24 mouse cellular contexts compared by ENCODE assay signal in the genomic region with DNA sequence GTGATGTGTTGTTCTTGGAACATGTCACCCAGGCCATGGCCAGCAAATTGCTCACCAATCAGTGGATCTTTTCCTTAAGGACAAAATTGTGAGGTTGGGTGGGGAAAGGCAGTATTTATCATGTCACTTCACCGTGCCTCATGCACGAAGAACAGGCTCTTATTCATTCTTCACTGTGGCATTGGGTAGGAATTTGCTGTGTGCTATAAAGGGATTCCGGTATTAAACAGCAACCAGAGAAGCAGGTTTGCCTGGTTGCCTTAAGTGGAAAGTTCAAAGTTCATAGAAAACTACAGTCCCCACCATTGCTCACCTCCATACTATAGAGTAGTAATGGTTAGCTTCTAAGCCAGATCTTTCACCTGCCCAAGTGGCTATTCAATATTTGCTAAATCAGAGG.
DNase-seq lines count a peak whose midpoint lies in the region; ATAC-seq lines count a peak whose summit lies in the region.
"Had no signal": no experiment of that assay in that cellular context is flagged by ENCODE, and none has a peak within 500 bp of the region (broad histone marks: within the 10 kb centered on the region; RNA-seq: fewer than 3 reads in every experiment).

No protein-coding gene starts in this region.

- H3K4me1 ChIP-seq in limb, embryonic 11.5 days (ENCODE audit: control insufficient read depth, insufficient read depth, low read length) = no peaks in the 10 kb centered on the region
- H3K4me1 ChIP-seq in limb, embryonic 10.5 days = peaks cover 3% of the 10 kb centered on the region; the same call in 1 of the 2 replicates
- H3K4me1 ChIP-seq in neural tube, embryonic 15.5 days = peaks cover 17% of the 10 kb centered on the region
- H3K4me1 ChIP-seq: embryonic facial prominence, embryonic 12.5 days had no signal

- no peak overlapping the region for H3K9ac ChIP-seq in limb, embryonic 11.5 days (ENCODE audit: low read length)
- no peak overlapping the region for H3K9ac ChIP-seq in neural tube, embryonic 15.5 days (replicated peaks)
- H3K9ac ChIP-seq: embryonic facial prominence, embryonic 12.5 days; forebrain, embryonic 13.5 days had no signal

- no peak overlapping the region for H3K4me2 ChIP-seq in limb, embryonic 11.5 days (ENCODE audit: low read depth, severe bottlenecking)
- H3K4me2 ChIP-seq in neural tube, embryonic 15.5 days = no peak overlapping the region
- H3K4me2 ChIP-seq: embryonic facial prominence, embryonic 12.5 days; forebrain, embryonic 13.5 days had no signal

- WGBS in limb, embryonic 11.5 days = 91% methylated on average over 3 of the region's 3 CpGs
- WGBS in limb, embryonic 10.5 days = 86% methylated on average over 3 of the region's 3 CpGs
- 89% methylated on average over 3 of the region's 3 CpGs for WGBS in neural tube, embryonic 15.5 days

- peak; percentile 54 for DNase-seq in heart, adult 11 months
- no peak for DNase-seq in heart, postnatal 10 days
- peak; percentile 7 for DNase-seq in limb, embryonic 11.5 days (ENCODE audit: low spot score)
- no peak for DNase-seq in limb, embryonic 10.5 days (ENCODE audit: low spot score)
- peak; percentile 4 for DNase-seq in neural tube, embryonic 10.5 days (ENCODE audit: extremely low spot score, low spot score)
- DNase-seq in yolk sac, embryonic 10.5 days (ENCODE audit: low spot score) = no peak
- DNase-seq: adrenal gland, adult 8-10 months; adrenal gland, postnatal 14 days; adrenal gland, postnatal 36 days; B cell, adult 2 months; cerebellum, adult 11-12 months; cerebellum, adult 2 months; cerebellum, adult 9-10 months; cerebellum, postnatal 10 days; cerebellum, postnatal 25 days had no signal

- H3K9me3 ChIP-seq in limb, embryonic 11.5 days (ENCODE audit: control insufficient read depth, low read length) = no peaks in the 10 kb centered on the region
- no peaks in the 10 kb centered on the region for H3K9me3 ChIP-seq in limb, embryonic 10.5 days (replicated peaks)
- H3K9me3 ChIP-seq in neural tube, embryonic 15.5 days (replicated peaks) = no peaks in the 10 kb centered on the region
- H3K9me3 ChIP-seq: embryonic facial prominence, embryonic 12.5 days had no signal

- ATAC-seq in limb, embryonic 11.5 days (ENCODE audit: insufficient number of reproducible peaks, low FRiP score, low TSS enrichment, low read depth) = no peak
- ATAC-seq in neural tube, embryonic 15.5 days (ENCODE audit: low FRiP score) = no peak
- ATAC-seq: activated CD4-positive, CD25-positive, alpha-beta regulatory T cell, adult 4 months; CD4-positive, CD25-positive, alpha-beta regulatory T cell, adult 4 months; forebrain, embryonic 13.5 days; Patski had no signal

- no peak overlapping the region for H3K4me3 ChIP-seq in limb, embryonic 11.5 days (ENCODE audit: low read depth, low read length)
- no peak overlapping the region for H3K4me3 ChIP-seq in limb, embryonic 10.5 days
- no peak overlapping the region for H3K4me3 ChIP-seq in neural tube, embryonic 15.5 days (replicated peaks)
- H3K4me3 ChIP-seq: embryonic facial prominence, embryonic 10.5 days; embryonic facial prominence, embryonic 12.5 days; forebrain, embryonic 13.5 days had no signal

- no peaks in the 10 kb centered on the region for H3K36me3 ChIP-seq in limb, embryonic 11.5 days (ENCODE audit: control insufficient read depth, insufficient read depth, low read length)
- no peaks in the 10 kb centered on the region for H3K36me3 ChIP-seq in limb, embryonic 10.5 days
- no peaks in the 10 kb centered on the region for H3K36me3 ChIP-seq in neural tube, embryonic 15.5 days
- H3K36me3 ChIP-seq: embryonic facial prominence, embryonic 10.5 days; embryonic facial prominence, embryonic 12.5 days; G1E had no signal

- intact Hi-C loops in heart, postnatal 10 days (cut with DNase I) = no loop called here

- no peak overlapping the region for H3K27ac ChIP-seq in limb, embryonic 11.5 days (replicated peaks; ENCODE audit: low read depth, low read length)
- no peak overlapping the region for H3K27ac ChIP-seq in limb, embryonic 10.5 days
- no peak overlapping the region for H3K27ac ChIP-seq in neural tube, embryonic 15.5 days (replicated peaks)
- H3K27ac ChIP-seq: embryonic facial prominence, embryonic 10.5 days; embryonic facial prominence, embryonic 12.5 days; forebrain, embryonic 13.5 days had no signal

- no peaks in the 10 kb centered on the region for H3K27me3 ChIP-seq in limb, embryonic 11.5 days (ENCODE audit: control insufficient read depth, insufficient read depth, low read length)
- no peaks in the 10 kb centered on the region for H3K27me3 ChIP-seq in limb, embryonic 10.5 days (ENCODE audit: low read depth, poor library complexity, severe bottlenecking)
- H3K27me3 ChIP-seq in neural tube, embryonic 15.5 days (replicated peaks) = no peaks in the 10 kb centered on the region
- H3K27me3 ChIP-seq: CH12.LX; embryonic facial prominence, embryonic 12.5 days; forebrain, embryonic 13.5 days had no signal

Comparison
In these comparisons a context has a peak if more than half of its experiments do, and no peak if none do; other contexts are left out.
1. DNase-seq: peak in heart, adult 11 months (single experiment), limb, embryonic 11.5 days (single experiment) and neural tube, embryonic 10.5 days (single experiment); none in heart, postnatal 10 days (0 of 2), limb, embryonic 10.5 days (single experiment) and yolk sac, embryonic 10.5 days (single experiment).